In the genomic region with DNA sequence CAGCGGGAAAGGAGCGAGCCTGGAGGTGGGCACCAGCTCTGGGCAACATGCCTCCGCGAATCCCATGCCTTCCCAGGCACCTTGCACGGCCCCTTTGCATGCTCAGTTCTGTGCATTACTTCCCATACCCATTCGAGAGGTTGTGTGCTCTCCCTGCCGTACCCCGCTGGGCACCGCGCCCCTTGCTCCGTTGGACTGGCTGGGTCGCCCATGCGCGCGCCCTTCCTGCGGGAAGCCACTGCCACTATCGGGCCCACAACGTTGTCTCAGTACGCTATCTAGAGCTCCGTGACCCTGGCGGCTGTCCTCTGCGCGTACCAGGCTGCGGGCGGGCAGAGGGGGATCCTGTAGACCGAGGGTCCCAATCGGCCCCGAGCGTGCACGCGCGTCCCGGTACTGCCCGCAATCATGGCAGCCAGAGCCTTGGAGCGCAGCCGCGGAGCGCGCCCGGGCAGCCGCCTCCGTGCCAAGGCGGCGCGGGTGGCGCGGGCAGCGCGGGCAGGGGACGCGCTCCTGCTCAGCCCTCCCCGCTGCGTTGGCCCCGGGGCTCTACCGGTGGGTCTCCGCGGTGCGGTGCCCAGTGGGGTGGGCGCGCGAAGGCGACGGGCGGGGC, we compare ENCODE assay signal across 8 mouse cellular contexts.
A peak's percentile ranks its signal among the peaks of the same experiment; 100 is the strongest.
DNase-seq lines count a peak whose midpoint lies in the region; ATAC-seq and TF ChIP-seq lines count a peak whose summit lies in the region.

No protein-coding gene starts in this region.

- TF ChIP-seq EP300 in liver, embryonic 14.5 days (IDR thresholded peaks at IDR 0.05; ENCODE audit: low read depth) = no peak

- peak overlapping the region; percentile 53 for H3K4me3 ChIP-seq in embryonic fibroblast, embryonic 13.5 days (ENCODE audit: insufficient read depth, low read length)
- H3K4me3 ChIP-seq in heart, embryonic 12.5 days = peak overlapping the region; percentile 89
- H3K4me3 ChIP-seq in kidney, embryonic 16.5 days (ENCODE audit: low read length) = peak overlapping the region; percentile 91
- peak overlapping the region; percentile 21 to 46; a peak in 3 of 4 replicates for H3K4me3 ChIP-seq in liver, embryonic 14.5 days (ENCODE audit: insufficient read depth in 1 of 2, low read depth in 2 of 2, low read length in 2 of 2)

- 1% methylated on average over 54 of the region's 64 CpGs for WGBS in heart, embryonic 12.5 days
- WGBS in kidney, embryonic 16.5 days = under 1% methylated on average over 64 of the region's 64 CpGs
- 3% methylated on average over 52 of the region's 64 CpGs for WGBS in liver, embryonic 14.5 days (ENCODE audit: insufficient replicate concordance)

- peaks cover 2% of the 10 kb centered on the region; the same call in 1 of the 2 replicates for H3K4me1 ChIP-seq in embryonic fibroblast, embryonic 13.5 days (ENCODE audit: control insufficient read depth, insufficient read depth, low read length)
- peaks cover 17% of the 10 kb centered on the region for H3K4me1 ChIP-seq in heart, embryonic 12.5 days (replicated peaks)
- peaks cover 44% of the 10 kb centered on the region for H3K4me1 ChIP-seq in kidney, embryonic 16.5 days (ENCODE audit: insufficient read depth, low read length)
- H3K4me1 ChIP-seq in liver, embryonic 14.5 days (replicated peaks; ENCODE audit: control insufficient read depth in 2 of 2, insufficient read depth in 2 of 2, low read length in 1 of 2) = no peaks in the 10 kb centered on the region

- no peaks in the 10 kb centered on the region; the same call in 1 of the 2 replicates for H3K36me3 ChIP-seq in heart, embryonic 12.5 days
- H3K36me3 ChIP-seq in kidney, embryonic 16.5 days (ENCODE audit: insufficient read depth, low read length) = peaks cover 9% of the 10 kb centered on the region
- no peaks in the 10 kb centered on the region for H3K36me3 ChIP-seq in liver, embryonic 14.5 days (replicated peaks; ENCODE audit: control insufficient read depth, insufficient read depth, low read depth)

- TF ChIP-seq POLR2A in embryonic fibroblast, embryonic 13.5 days (IDR thresholded peaks at IDR 0.05; ENCODE audit: low read depth, low read length) = peak; percentile 66

- H3K9ac ChIP-seq in heart, embryonic 12.5 days = peak overlapping the region; percentile 93
- peak overlapping the region; percentile 99 for H3K9ac ChIP-seq in kidney, embryonic 16.5 days (replicated peaks; ENCODE audit: low read length)
- H3K9ac ChIP-seq in liver, embryonic 14.5 days (replicated peaks) = no peak overlapping the region

- H3K4me2 ChIP-seq in heart, embryonic 12.5 days = peak overlapping the region; percentile 85
- H3K4me2 ChIP-seq in kidney, embryonic 16.5 days (replicated peaks; ENCODE audit: low read depth, low read length) = peak overlapping the region; percentile 58
- peak overlapping the region; percentile 48 for H3K4me2 ChIP-seq in liver, embryonic 14.5 days (ENCODE audit: low read depth)

- peak; percentile 83 for DNase-seq in urinary bladder, adult 2 months (ENCODE audit: low spot score)
- DNase-seq in urinary bladder, adult 18-20 months (ENCODE audit: low spot score in 2 of 2) = no peak
- DNase-seq in liver, embryonic 14.5 days (ENCODE audit: low read depth in 3 of 3, low spot score in 3 of 3) = no peak
- DNase-seq in neural tube, embryonic 10.5 days (ENCODE audit: extremely low spot score, low spot score) = peak; percentile 57
- no peak for DNase-seq in embryo, embryonic 10.5 days (ENCODE audit: low spot score)

- H3K27ac ChIP-seq in embryonic fibroblast, embryonic 13.5 days (ENCODE audit: insufficient read depth, low read length) = peak overlapping the region; percentile 98
- peak overlapping the region; percentile 67 for H3K27ac ChIP-seq in heart, embryonic 12.5 days (ENCODE audit: poor library complexity, severe bottlenecking)
- H3K27ac ChIP-seq in kidney, embryonic 16.5 days (ENCODE audit: low read length) = peak overlapping the region; percentile 98
- H3K27ac ChIP-seq in liver, embryonic 14.5 days = no peak overlapping the region

- no peaks in the 10 kb centered on the region for H3K9me3 ChIP-seq in heart, embryonic 12.5 days (replicated peaks)
- no peaks in the 10 kb centered on the region for H3K9me3 ChIP-seq in kidney, embryonic 16.5 days (ENCODE audit: low read length)
- H3K9me3 ChIP-seq in liver, embryonic 14.5 days (ENCODE audit: control insufficient read depth, low read length) = no peaks in the 10 kb centered on the region

- ATAC-seq in heart, embryonic 12.5 days (ENCODE audit: insufficient number of reproducible peaks, low FRiP score) = peak; percentile 44
- ATAC-seq in kidney, embryonic 16.5 days (ENCODE audit: low FRiP score, low TSS enrichment) = peak; percentile 71
- ATAC-seq in liver, embryonic 14.5 days (ENCODE audit: insufficient read depth) = no peak

- H3K27me3 ChIP-seq in heart, embryonic 12.5 days (replicated peaks) = peaks cover 71% of the 10 kb centered on the region
- H3K27me3 ChIP-seq in kidney, embryonic 16.5 days (ENCODE audit: insufficient read depth, low read length) = no peaks in the 10 kb centered on the region
- peaks cover 53% of the 10 kb centered on the region for H3K27me3 ChIP-seq in liver, embryonic 14.5 days (ENCODE audit: control insufficient read depth, insufficient read depth, low read length)

- no peak for TF ChIP-seq CTCF in embryonic fibroblast, embryonic 13.5 days (IDR thresholded peaks at IDR 0.05; ENCODE audit: borderline replicate concordance, insufficient read depth, low read length)
- no peak for TF ChIP-seq CTCF in liver, embryonic 14.5 days (IDR thresholded peaks at IDR 0.05; ENCODE audit: low read depth)

Comparison
In these comparisons a context has a peak if more than half of its experiments do, and no peak if none do; other contexts are left out.
1. DNase-seq: peak in urinary bladder, adult 2 months (single experiment) and neural tube, embryonic 10.5 days (single experiment); none in urinary bladder, adult 18-20 months (0 of 2), liver, embryonic 14.5 days (0 of 3) and embryo, embryonic 10.5 days (single experiment).
2. H3K4me3 ChIP-seq: peak in every context shown above with its lines; median percentile 91 in kidney, embryonic 16.5 days; 89 in heart, embryonic 12.5 days; 53 in embryonic fibroblast, embryonic 13.5 days; 34 in liver, embryonic 14.5 days.
3. Peak in every context shown above with its lines, with median percentiles within 50 percentile points of each other: H3K4me2 ChIP-seq.